Comparison of ENCODE assay signal across 23 mouse cellular contexts in the genomic region with DNA sequence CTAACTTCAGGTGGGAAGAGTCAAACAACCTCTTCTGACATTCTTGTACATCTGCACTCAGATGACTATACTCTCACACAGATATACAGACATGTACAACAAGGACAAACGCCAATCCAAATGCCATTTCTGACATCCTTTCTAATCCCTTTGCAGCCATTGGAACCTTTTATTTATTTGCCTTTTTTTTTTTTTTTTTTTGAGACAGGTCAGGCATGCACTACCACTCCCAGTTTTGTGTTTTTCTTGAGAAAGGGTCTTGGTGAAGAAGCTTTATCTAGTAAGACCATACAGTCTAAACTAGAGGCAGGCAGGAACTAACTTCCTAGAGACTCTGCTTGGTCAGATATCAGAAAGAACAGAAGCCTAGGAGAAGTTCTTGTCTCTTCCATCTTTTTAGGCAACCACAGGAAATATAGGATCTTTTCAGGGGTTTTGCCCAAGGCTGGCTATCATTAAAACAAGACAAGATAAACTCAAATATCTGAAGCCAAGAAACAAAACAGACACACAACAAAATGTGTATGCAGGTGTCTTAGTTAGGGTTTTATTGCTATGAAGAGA. TPM values are rescaled to one million over a fixed set of nuclear protein-coding genes. Genes with fewer than 3 reads are reported as not detected.
"Had no signal": no experiment of that assay in that cellular context is flagged by ENCODE, and none has a peak within 500 bp of the region (broad histone marks: within the 10 kb centered on the region; RNA-seq: fewer than 3 reads in every experiment).

No protein-coding gene starts in this region.

- H3K4me2 ChIP-seq: kidney, embryonic 15.5 days; limb, embryonic 12.5 days; limb, embryonic 15.5 days; lung, embryonic 14.5 days; midbrain, embryonic 13.5 days; neural tube, embryonic 13.5 days; stomach, embryonic 15.5 days had no signal

- H3K4me1 ChIP-seq: stomach, embryonic 15.5 days had no signal

- H3K9me3 ChIP-seq: kidney, embryonic 15.5 days; limb, embryonic 12.5 days; limb, embryonic 15.5 days; megakaryocyte, embryonic 14.5 days; midbrain, embryonic 13.5 days; neural tube, embryonic 13.5 days; stomach, embryonic 15.5 days had no signal

- H3K4me3 ChIP-seq: kidney, embryonic 15.5 days; limb, embryonic 12.5 days; limb, embryonic 15.5 days; megakaryocyte, embryonic 14.5 days; midbrain, embryonic 13.5 days; myocyte; neural tube, embryonic 13.5 days; stomach, embryonic 15.5 days had no signal

- DNase-seq: kidney, adult 11 months; kidney, adult 8-10 months; kidney, postnatal 10 days; kidney, postnatal 36 days; left cerebral cortex, postnatal 4 days; lung, embryonic 14.5 days; retina, postnatal 1 day; right cerebral cortex, postnatal 25 days; spleen, adult 18-20 months; thymus, postnatal 25 days had no signal

- ATAC-seq: midbrain, embryonic 13.5 days; midbrain, embryonic 16.5 days had no signal

- H3K9ac ChIP-seq: kidney, embryonic 15.5 days; limb, embryonic 12.5 days; limb, embryonic 15.5 days; lung, embryonic 14.5 days; midbrain, embryonic 13.5 days; neural tube, embryonic 13.5 days; stomach, embryonic 15.5 days had no signal

- H3K27me3 ChIP-seq: kidney, embryonic 15.5 days; limb, embryonic 12.5 days; limb, embryonic 15.5 days; megakaryocyte, embryonic 14.5 days; midbrain, embryonic 13.5 days; neural tube, embryonic 13.5 days; stomach, embryonic 15.5 days had no signal

- H3K27ac ChIP-seq: kidney, embryonic 15.5 days; limb, embryonic 12.5 days; limb, embryonic 15.5 days; macrophage; midbrain, embryonic 13.5 days; neural tube, embryonic 13.5 days; stomach, embryonic 15.5 days had no signal

RNA-seq across cellular contexts. Expression of gene Klhl10, which starts 23.6 kb away (rescaled TPM):
- total RNA-seq: monocyte, adult 5-6 weeks had no signal
- polyA plus RNA-seq: liver, embryonic 16.5 days had no signal

RNA-seq across cellular contexts. Expression of gene Fkbp10, which starts 49.8 kb away (rescaled TPM):
- total RNA-seq: neutrophil, adult 5-6 weeks had no signal
- polyA plus RNA-seq: macrophage had no signal

RNA-seq across cellular contexts. Expression of gene P3h4, which starts 50.7 kb away (rescaled TPM):
- total RNA-seq: neutrophil, adult 5-6 weeks had no signal
